Mouse (Mus musculus) stomach, embryonic 16.5 days (tissue): ENCODE data around the gene Olfml3. TPM values are rescaled to one million over a fixed set of nuclear protein-coding genes. Genes with fewer than 3 reads are reported as not detected.

Experiments
- ATAC-seq: fragments of 200-750 bp; cut with Nextera tagmentation; 2 replicates; pipeline ENCODE4 v1.8.0; 2017; ENCODE audit warnings: moderate number of reproducible peaks, moderate TSS enrichment; ENCODE audit not compliant: insufficient read depth, low FRiP score
- H3K27ac ChIP-seq: fragments of 300-500 bp; sonication (generic); 2 replicates; pipeline ENCODE4 v1.5.1; 2014; ENCODE audit warnings: low read length
- H3K27me3 ChIP-seq: fragments of 300-500 bp; sonication (generic); 2 replicates; pipeline ENCODE4 v1.6.1; 2014; ENCODE audit warnings: low read length, control low read depth, mixed read lengths; ENCODE audit not compliant: control insufficient read depth, insufficient read depth
- H3K36me3 ChIP-seq: fragments of 300-500 bp; sonication (generic); 2 replicates; pipeline ENCODE4 v1.6.1; 2014; ENCODE audit warnings: low read length; ENCODE audit not compliant: control insufficient read depth, insufficient read depth
- H3K4me1 ChIP-seq: fragments of 300-500 bp; sonication (generic); 2 replicates; pipeline ENCODE4 v1.6.1; 2014; ENCODE audit warnings: low read length, control low read depth, mixed read lengths; ENCODE audit not compliant: control insufficient read depth, insufficient read depth
- H3K4me2 ChIP-seq: fragments of 300-500 bp; sonication (generic); 2 replicates; pipeline ENCODE4 v1.6.1; 2014; ENCODE audit warnings: low read depth, low read length, mixed read lengths
- H3K4me3 ChIP-seq: fragments of 300-500 bp; sonication (generic); replicated peaks from 2 replicates; pipeline ENCODE4 v1.5.1; 2014; ENCODE audit warnings: mild to moderate bottlenecking, low read length
- H3K9ac ChIP-seq: fragments of 300-500 bp; sonication (generic); 2 replicates; pipeline ENCODE4 v1.6.1; 2014; ENCODE audit warnings: low read length
- H3K9me3 ChIP-seq: fragments of 300-500 bp; sonication (generic); replicated peaks from 2 replicates; pipeline ENCODE4 v1.6.1; 2016; ENCODE audit warnings: low read length, control low read depth; ENCODE audit not compliant: control insufficient read depth
- WGBS: fragments of 180-500 bp; shearing (Covaris S2); extraction: QIAGEN DNeasy Blood & Tissue Kit; methylation state at CpG from one replicate; pipeline ENCODE4 v1.1.7; 2014; 5-methylcytosine and 5-hydroxymethylcytosine counted together
- polyA plus RNA-seq: library from polyadenylated mRNA; unstranded; fragments of >200 nt; fragmentation: Nextera tagmentation; extraction: Ambion mirVana; gene quantifications from 2 replicates; pipeline ENCODE4 v1.2.1, GENCODE M21; 2015

The Olfml3 gene
- polyA plus RNA-seq, 1 experiment from 2014 or later: 51.8 TPM

GRCm38 (mm10) chr3:103773508-103773907, 35.7 kb upstream of the Olfml3 start:
- Histone ChIP-seq H3K27ac (peak overlapping the region; percentile 32), H3K9ac (no peak overlapping the region), H3K9me3 (no peaks in the 10 kb centered on the region), H3K4me3 (no peak overlapping the region), H3K4me2 (no peak overlapping the region), H3K4me1 (peaks cover 13% of the 10 kb centered on the region; the same call in 1 of the 2 replicates), H3K27me3 (no peaks in the 10 kb centered on the region), H3K36me3 (peaks cover 11% of the 10 kb centered on the region)
- ATAC-seq: no peak
- WGBS: 73% methylated on average over 3 of the region's 3 CpGs

DNA sequence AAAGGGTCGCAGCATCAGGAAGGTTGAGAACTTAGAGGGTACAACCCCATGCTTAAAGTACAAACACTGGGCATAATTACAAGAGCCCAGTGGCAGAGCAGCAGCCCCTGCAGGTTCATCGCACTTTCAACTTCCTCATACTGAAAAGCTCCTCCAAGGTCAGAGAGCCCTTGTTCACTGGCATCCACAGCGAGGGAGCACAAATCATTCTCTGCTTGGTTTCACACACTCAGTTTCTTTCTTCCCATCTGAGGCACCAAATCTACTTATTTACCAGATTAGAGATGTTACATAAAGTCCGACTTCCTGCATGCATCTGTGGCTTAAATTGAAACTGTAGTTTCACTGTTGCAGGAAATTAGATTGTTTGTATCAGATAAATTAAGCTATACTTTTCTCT, 35.0 kb upstream of the Olfml3 start:
- WGBS: 75% methylated on average over 4 of the region's 4 CpGs
- ATAC-seq: no peak
- H3K27ac ChIP-seq: peak overlapping the region; percentile 38; the same call in 1 of the 2 replicates

DNA sequence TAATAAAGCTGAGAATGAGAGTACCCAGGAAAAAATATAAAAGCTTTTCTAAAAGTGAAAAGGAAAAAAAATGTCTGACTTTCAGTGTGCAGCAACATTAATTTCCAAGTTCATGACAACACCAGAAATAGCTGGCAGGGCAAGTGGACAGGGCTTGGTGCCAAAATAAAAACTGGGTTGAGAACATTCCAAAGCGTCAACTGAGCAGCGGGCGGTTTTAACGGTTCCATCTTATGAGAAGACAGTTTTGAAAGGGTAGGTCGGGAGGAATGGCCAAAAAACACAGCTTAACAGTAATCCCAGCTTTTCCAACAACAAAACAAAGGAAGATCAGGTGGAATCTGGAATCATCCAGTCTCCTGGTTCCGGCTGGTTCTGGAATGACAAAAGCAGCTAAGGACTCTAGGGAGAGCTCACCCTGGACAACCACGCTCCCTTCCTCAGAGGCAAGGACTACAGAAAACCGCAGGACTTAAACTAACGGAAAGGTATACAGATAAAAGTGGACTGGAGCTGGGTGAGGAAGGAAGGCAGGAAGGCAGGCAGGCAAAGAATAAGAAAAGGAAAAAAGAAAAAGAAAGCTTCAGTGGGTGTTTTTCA, 33.8 kb upstream of the Olfml3 start:
- peak overlapping the region; percentile 66 for H3K27ac ChIP-seq
- H3K27me3 ChIP-seq: no peaks in the 10 kb centered on the region
- H3K9ac ChIP-seq: no peak overlapping the region
- peaks cover 13% of the 10 kb centered on the region; the same call in 1 of the 2 replicates for H3K4me1 ChIP-seq
- WGBS: 48% methylated on average over 9 of the region's 9 CpGs
- H3K9me3 ChIP-seq: no peaks in the 10 kb centered on the region
- H3K4me3 ChIP-seq: no peak overlapping the region
- no peaks in the 10 kb centered on the region for H3K36me3 ChIP-seq
- no peak overlapping the region for H3K4me2 ChIP-seq
- ATAC-seq: no peak

More for the DNA sequence above, 35.0 kb upstream of the Olfml3 start:
- Histone ChIP-seq H3K4me3 (no peak overlapping the region), H3K9me3 (no peaks in the 10 kb centered on the region), H3K27me3 (no peaks in the 10 kb centered on the region), H3K4me1 (peaks cover 13% of the 10 kb centered on the region; the same call in 1 of the 2 replicates), H3K9ac (no peak overlapping the region), H3K4me2 (no peak overlapping the region), H3K36me3 (peaks cover 8% of the 10 kb centered on the region; the same call in 1 of the 2 replicates)

- Histone ChIP-seq H3K9ac (no peak overlapping the region), H3K4me2 (no peak overlapping the region), H3K4me1 (peaks cover 8% of the 10 kb centered on the region; the same call in 1 of the 2 replicates), H3K27me3 (no peaks in the 10 kb centered on the region), H3K27ac (no peak overlapping the region), H3K4me3 (no peak overlapping the region), H3K9me3 (no peaks in the 10 kb centered on the region), H3K36me3 (no peaks in the 10 kb centered on the region)
- ATAC-seq: no peak
- WGBS: 84% methylated on average over 3 of the region's 3 CpGs
Measured at GRCm38 (mm10) chr3:103766789-103767188, 29.0 kb upstream of the Olfml3 start.

DNA sequence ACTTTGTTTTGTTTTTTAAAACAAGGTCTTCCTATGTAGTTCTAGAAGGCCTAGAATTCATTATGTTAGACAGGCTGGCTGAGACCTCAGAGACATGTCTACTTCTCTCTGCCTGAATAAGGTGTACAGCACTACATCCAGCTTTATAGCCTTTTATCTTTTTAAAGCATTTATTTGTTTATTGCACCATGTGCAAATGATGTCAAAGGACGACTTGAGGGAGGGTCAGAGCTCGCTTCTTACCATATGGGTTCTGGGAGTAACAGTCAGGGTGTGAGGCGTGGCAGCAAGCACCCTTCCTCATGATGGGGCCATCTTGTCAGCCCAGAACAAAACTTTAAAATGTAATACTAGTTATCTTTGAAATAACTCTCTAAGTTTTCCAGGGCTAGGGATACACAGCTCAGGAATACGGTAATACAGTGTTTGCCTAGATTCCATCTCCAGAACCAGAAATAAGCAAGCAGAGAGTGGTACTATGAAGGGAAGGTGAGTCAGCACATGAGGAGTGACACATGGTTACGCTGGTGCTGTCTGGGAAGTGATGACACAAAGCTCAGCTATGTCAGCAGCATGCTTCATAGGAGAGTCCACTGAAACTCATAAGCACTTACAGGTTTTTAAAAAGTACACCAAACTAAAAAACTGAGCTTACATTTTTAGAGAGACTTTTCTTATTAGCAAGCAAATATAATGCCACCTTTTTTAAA, 21.6 kb upstream of the Olfml3 start:
- Histone ChIP-seq H3K36me3 (peaks cover 16% of the 10 kb centered on the region; the same call in 1 of the 2 replicates), H3K9me3 (no peaks in the 10 kb centered on the region), H3K4me3 (no peak overlapping the region), H3K4me1 (no peaks in the 10 kb centered on the region), H3K9ac (no peak overlapping the region), H3K27ac (no peak overlapping the region), H3K4me2 (no peak overlapping the region), H3K27me3 (no peaks in the 10 kb centered on the region)
- ATAC-seq: no peak
- 79% methylated on average over 5 of the region's 5 CpGs for WGBS

DNA sequence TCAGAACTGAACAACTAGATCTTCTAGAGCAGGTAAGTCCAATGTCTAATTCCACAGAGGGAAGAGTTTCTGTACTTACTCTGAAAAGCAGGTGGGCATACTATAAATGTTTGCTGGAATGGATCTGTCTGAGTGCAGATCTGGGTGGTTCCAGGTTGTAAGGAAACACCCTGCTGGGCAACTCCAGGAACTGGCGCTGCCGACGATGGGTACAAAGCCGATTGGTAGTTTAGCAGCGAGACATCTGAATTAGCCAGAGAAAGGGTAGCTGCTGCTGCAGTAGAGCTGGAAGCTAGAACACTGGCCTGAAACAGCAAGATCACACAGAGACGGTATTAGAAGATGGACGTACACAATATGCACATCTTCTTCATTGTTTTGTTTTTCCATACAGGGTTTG, 20.7 kb upstream of the Olfml3 start:
- Histone ChIP-seq H3K27ac (no peak overlapping the region), H3K4me3 (no peak overlapping the region), H3K9me3 (no peaks in the 10 kb centered on the region), H3K27me3 (no peaks in the 10 kb centered on the region), H3K9ac (no peak overlapping the region), H3K36me3 (peaks cover 16% of the 10 kb centered on the region; the same call in 1 of the 2 replicates), H3K4me2 (no peak overlapping the region), H3K4me1 (no peaks in the 10 kb centered on the region)
- WGBS: 91% methylated on average over 7 of the region's 7 CpGs
- ATAC-seq: no peak

DNA sequence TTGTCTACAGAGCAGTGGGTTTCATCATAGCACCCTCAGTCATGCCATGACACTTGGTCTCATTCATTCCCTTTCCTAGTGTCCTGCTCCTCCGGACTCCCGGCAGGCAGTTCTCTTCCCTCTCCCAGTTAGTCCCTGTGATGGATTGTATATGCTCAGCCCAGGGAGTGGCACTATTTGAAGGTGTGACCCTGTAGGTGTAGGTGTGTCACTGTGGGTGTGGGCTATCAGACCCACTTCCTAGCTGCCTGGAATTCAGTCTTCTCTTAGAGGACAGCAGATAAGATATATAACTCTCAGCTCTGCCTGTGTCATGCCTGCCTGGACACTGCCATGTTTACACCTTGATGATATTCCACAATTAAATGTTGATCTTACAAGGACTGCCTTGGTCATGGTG, 19.1 kb upstream of the Olfml3 start:
- 79% methylated on average over 2 of the region's 2 CpGs for WGBS
- peaks cover 16% of the 10 kb centered on the region; the same call in 1 of the 2 replicates for H3K36me3 ChIP-seq
- H3K4me1 ChIP-seq: no peaks in the 10 kb centered on the region
- no peak overlapping the region for H3K4me3 ChIP-seq
- H3K9me3 ChIP-seq: no peaks in the 10 kb centered on the region
- no peak overlapping the region for H3K4me2 ChIP-seq
- no peaks in the 10 kb centered on the region for H3K27me3 ChIP-seq
- no peak for ATAC-seq
- no peak overlapping the region for H3K9ac ChIP-seq
- H3K27ac ChIP-seq: no peak overlapping the region

DNA sequence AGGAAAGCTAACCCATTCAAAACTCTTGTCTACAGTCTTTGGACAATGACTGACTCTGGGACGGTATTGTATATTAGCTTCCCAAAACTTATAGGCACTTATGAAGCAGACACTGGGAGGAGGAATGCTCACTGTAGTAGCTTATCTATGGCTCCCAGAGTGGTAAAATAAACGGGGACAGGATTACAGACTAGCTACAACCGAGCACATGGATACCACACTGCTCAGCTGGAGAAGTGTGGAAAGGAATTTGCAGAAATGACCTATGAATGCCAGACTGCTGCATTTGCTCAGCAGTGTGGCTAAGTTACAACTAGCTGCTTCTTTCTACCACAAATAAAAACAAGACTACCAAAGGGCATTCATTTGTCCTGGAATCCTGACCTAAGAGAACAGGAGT, 17.6 kb upstream of the Olfml3 start:
- Histone ChIP-seq H3K4me3 (no peak overlapping the region), H3K27me3 (no peaks in the 10 kb centered on the region), H3K36me3 (peaks cover 14% of the 10 kb centered on the region; the same call in 1 of the 2 replicates), H3K9me3 (no peaks in the 10 kb centered on the region), H3K4me1 (no peaks in the 10 kb centered on the region), H3K27ac (no peak overlapping the region), H3K9ac (no peak overlapping the region), H3K4me2 (no peak overlapping the region)
- 65% methylated on average over 3 of the region's 3 CpGs for WGBS
- ATAC-seq: no peak

- Histone ChIP-seq H3K4me3 (no peak overlapping the region), H3K9me3 (no peaks in the 10 kb centered on the region), H3K4me2 (no peak overlapping the region), H3K27me3 (no peaks in the 10 kb centered on the region), H3K36me3 (peaks cover 12% of the 10 kb centered on the region; the same call in 1 of the 2 replicates), H3K27ac (no peak overlapping the region), H3K9ac (no peak overlapping the region), H3K4me1 (no peaks in the 10 kb centered on the region)
- 81% methylated on average over 2 of the region's 2 CpGs for WGBS
- no peak for ATAC-seq
Measured at GRCm38 (mm10) chr3:103751558-103751957, 13.8 kb upstream of the Olfml3 start.
